Mouse (Mus musculus): ENCODE measurements around the gene H3f3a.

Gene H3f3a

GRCm38 (mm10) chr1:180830588-180831346 is 17.0 kb upstream of the H3f3a start:
- CTCF ChIA-PET: interaction anchor here in 3 of 4 experiments (0.5 to 1.3 kb wide), 5 partner anchors 13 to 1294 kb away, joined by 3 read pairs; no protein-coding TSS in a partner anchor

DNA sequence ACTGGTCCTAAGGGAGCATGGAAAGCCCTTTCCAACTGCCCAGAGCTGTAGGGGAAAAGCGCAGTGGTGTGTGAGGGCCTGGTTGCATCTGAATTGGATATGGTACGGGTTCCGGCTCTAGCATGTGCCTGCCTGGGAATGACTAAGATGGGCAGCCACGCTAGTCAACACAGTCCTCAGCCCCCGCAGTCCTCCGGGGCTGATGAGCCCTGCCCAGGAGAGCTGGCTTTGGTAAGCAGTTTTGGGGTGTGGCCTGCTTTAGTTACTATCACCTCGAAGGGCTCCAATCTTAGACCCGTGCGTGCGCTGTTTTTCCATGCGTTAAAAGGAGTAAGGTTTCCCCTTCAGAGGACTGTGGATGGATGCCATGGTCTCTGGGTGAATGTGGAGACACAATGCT is 16.4 kb upstream of the H3f3a start:
- CTCF ChIA-PET: interaction anchor here in 3 of 4 experiments (0.5 to 1.3 kb wide), 7 partner anchors 13 to 1295 kb away, joined by 3 to 4 read pairs (median 3); no protein-coding TSS in a partner anchor
- POLR2A ChIA-PET: interaction anchor here (0.6 to 13.1 kb wide), 36 partner anchors 9 to 150 kb away, joined by 3 to 162 read pairs (median 4); partner anchors contain the start of genes H3f3a (in 4 of the 4), Sde2 (in 3 of the 4) and Pycr2 (in 1 of the 4)

More at GRCm38 (mm10) chr1:180830588-180831346, 17.0 kb upstream of the H3f3a start:
- POLR2A ChIA-PET: interaction anchor here (0.6 to 13.1 kb wide), 37 partner anchors 9 to 811 kb away, joined by 3 to 162 read pairs (median 5); partner anchors contain the start of genes H3f3a (in 4 of the 4), Sde2 (in 3 of the 4) and Pycr2 (in 1 of the 4)

DNA sequence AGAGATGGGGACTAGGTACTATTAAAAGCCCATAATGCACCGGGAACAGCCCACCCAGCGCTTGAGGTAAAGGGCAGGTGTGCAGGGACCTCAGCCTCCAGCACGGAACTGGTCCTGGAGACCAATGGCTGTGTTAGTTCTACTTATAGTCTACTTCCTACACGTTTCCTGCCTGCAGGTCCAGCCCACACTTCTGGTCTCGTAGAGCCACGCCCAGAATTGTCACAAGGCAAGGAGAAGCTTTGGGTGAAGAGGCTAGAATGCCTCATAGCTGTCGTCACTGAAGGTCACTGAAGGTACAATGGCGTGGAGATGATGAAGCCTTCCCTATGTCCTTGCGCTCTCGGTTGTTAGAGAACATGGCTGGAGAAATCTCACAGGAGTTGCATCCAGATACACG is 16.0 kb upstream of the H3f3a start:
- CTCF ChIA-PET: interaction anchor here in 1 of 4 experiments (0.6 to 1.3 kb wide), 3 partner anchors 12 to 56 kb away, joined by 3 to 4 read pairs (median 3); no protein-coding TSS in a partner anchor
- POLR2A ChIA-PET: interaction anchor here (0.6 to 13.1 kb wide), 32 partner anchors 9 to 150 kb away, joined by 3 to 162 read pairs (median 6); partner anchors contain the start of genes H3f3a (in 4 of the 4), Sde2 (in 3 of the 4) and Pycr2 (in 1 of the 4)

GRCm38 (mm10) chr1:180826634-180827033 is 12.9 kb upstream of the H3f3a start:
- ChIA-PET CTCF (interaction anchor here in 3 of 4 experiments (0.6 to 1.1 kb wide), 3 partner anchors 8 to 37 kb away, joined by 4 to 14 read pairs (median 6); no protein-coding TSS in a partner anchor), POLR2A (interaction anchor here in 3 of 4 experiments (0.9 to 6.6 kb wide), 12 partner anchors 9 to 62 kb away, joined by 3 to 72 read pairs (median 4); partner anchors contain the start of genes H3f3a (in 2 of the 3) and Sde2 (in 2 of the 3))

DNA sequence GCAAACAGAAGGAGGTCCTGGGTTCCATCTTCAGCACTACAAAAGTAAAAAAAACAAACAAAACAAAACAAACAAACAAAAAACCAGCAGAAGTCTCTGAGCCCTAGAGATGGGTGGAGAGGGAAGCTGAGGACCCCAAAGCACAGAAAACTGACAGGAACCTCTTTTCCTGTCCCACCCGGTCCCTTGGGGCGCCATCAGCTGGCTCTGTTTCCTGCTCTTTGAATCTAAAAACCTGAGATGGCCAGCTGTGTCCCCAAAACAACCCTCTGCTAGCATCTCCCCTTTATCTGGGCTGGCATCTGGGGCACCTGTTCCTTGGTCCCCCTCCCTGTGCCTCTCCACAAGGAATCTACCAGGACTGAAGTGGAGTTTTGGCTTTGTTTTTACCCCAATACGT is 11.0 kb upstream of the H3f3a start:
- ChIA-PET CTCF (no interaction called here), POLR2A (interaction anchor here in 3 of 4 experiments (0.6 to 5.0 kb wide), 3 partner anchors 12 to 26 kb away, joined by 4 to 54 read pairs (median 6); partner anchors contain the start of genes H3f3a (in 1 of the 3) and Sde2 (in 1 of the 3))

DNA sequence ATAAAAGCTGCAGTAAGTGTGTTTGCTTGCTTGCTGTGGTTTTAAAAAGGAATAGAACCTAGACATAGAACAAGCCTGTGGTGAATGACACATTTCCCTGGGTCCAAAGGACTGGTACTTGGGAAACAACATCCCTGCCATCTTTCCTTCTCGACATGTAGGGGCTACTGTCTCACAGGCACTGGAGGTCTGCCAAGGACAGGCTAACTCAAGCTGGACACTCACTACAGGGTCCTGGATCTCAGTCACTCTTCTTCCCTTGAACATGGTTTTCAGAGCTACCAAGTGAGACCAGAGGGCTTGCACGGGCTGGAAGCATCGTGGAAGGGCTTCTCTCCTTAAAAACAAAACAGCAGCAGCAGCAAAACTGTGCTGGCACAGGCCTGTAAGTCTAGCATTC is 10.0 kb upstream of the H3f3a start:
- ChIA-PET CTCF (interaction anchor here in 1 of 4 experiments (0.6 kb wide), 2 partner anchors 40 to 532 kb away, joined by 3 to 9 read pairs; no protein-coding TSS in a partner anchor), POLR2A (interaction anchor here in 2 of 4 experiments (1.0 to 5.0 kb wide), 7 partner anchors 10 to 30 kb away, joined by 3 to 54 read pairs (median 4); partner anchors contain the start of genes H3f3a (in 2 of the 2) and Sde2 (in 2 of the 2))

GRCm38 (mm10) chr1:180822276-180822675 is 8.5 kb upstream of the H3f3a start:
- POLR2A ChIA-PET: interaction anchor here in 2 of 4 experiments (0.6 to 5.0 kb wide), 11 partner anchors 7 to 67 kb away, joined by 3 to 54 read pairs (median 4); partner anchors contain the start of genes H3f3a (in 2 of the 2) and Sde2 (in 2 of the 2)
- CTCF ChIA-PET: interaction anchor here in 1 of 4 experiments (0.7 kb wide), 1 partner anchor 59 kb away, joined by 3 read pairs; no protein-coding TSS in a partner anchor

GRCm38 (mm10) chr1:180821101-180821500 is 7.4 kb upstream of the H3f3a start:
- CTCF ChIA-PET: interaction anchor here in 2 of 4 experiments (0.5 to 1.1 kb wide), 2 partner anchors 27 to 80 kb away, joined by 3 to 4 read pairs; no protein-coding TSS in a partner anchor
- POLR2A ChIA-PET: interaction anchor here in 2 of 4 experiments (0.6 to 2.7 kb wide), 12 partner anchors 9 to 296 kb away, joined by 3 to 14 read pairs (median 4); partner anchors contain the start of gene Sde2 (in 2 of the 2)

DNA sequence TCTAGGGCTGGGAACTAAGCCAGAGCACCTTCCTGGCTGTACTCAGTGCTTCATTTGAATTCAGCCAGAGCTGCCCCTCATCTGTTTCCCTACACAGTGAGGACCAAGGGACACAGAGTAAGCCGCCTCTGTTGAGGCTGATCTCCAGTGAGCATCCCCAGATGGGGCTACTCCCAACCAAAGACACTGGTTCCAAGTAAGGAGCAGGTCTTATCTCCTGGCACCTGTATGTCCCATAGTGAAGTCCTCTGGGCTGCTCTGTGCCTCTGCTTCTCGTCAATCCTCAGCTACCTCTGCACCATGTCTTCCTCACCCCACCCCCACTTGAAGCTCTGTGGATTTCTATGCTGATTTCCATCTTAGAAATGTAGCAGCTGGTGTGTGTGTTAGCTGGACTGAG is 4.3 kb upstream of the H3f3a start:
- ChIA-PET CTCF (interaction anchor here in 2 of 4 experiments (0.9 to 1.4 kb wide), 3 partner anchors 12 to 222 kb away, joined by 3 to 5 read pairs (median 3); no protein-coding TSS in a partner anchor), POLR2A (interaction anchor here in 3 of 4 experiments (0.6 to 12.0 kb wide), 17 partner anchors 8 to 266 kb away, joined by 3 to 254 read pairs (median 6); partner anchors contain the start of gene Sde2 (in 3 of the 3))

- ChIA-PET POLR2A (interaction anchor here (0.5 to 12.0 kb wide), 35 partner anchors 8 to 533 kb away, joined by 3 to 254 read pairs (median 5); partner anchors contain the start of genes Sde2 (in 3 of the 4), Lefty1 (in 1 of the 4) and Parp1 (in 1 of the 4)), CTCF (interaction anchor here in 1 of 4 experiments (0.7 to 1.6 kb wide), 2 partner anchors 37 to 41 kb away, joined by 3 to 5 read pairs; no protein-coding TSS in a partner anchor)
Measured at GRCm38 (mm10) chr1:180815371-180816024, 1.8 kb upstream of the H3f3a start.

DNA sequence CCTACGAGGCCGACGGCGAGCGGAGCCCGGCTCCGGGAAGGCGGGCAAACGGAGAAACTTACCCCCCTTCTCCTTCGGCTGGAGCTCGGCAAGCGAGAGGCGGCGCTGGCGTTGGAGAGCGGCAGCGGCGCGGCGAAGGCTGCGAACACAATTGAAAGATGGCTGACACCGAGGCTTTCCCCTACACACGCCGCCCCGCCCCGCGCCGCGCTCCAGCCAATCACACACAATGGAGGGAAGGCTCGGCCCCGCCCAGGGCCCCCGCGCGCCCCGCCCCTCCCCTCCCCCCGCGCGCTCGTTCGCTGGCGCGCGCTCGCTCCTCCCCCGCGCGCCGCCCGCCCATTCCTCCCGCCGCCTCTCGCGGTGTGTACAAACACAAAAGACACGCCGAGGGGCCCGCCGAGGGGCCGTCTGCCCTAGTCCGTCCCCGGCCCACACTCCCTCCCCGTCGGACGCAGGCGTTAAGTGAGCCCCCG is 296 bp downstream of the H3f3a start:
- POLR2A ChIA-PET: interaction anchor here (0.6 to 12.0 kb wide), 67 partner anchors 9 to 1220 kb away, joined by 3 to 254 read pairs (median 7); partner anchors contain the start of genes Sde2 (in 3 of the 4), Lin9 (in 2 of the 4), Pycr2 (in 2 of the 4) and Lefty2 (in 1 of the 4)

GRCm38 (mm10) chr1:180812463-180813408 is 1.0 kb downstream of the H3f3a start:
- ChIA-PET CTCF (interaction anchor here in 2 of 4 experiments (0.7 to 1.6 kb wide), 3 partner anchors 21 to 89 kb away, joined by 3 to 4 read pairs (median 4); no protein-coding TSS in a partner anchor), POLR2A (interaction anchor here (0.6 to 12.0 kb wide), 68 partner anchors 8 to 1220 kb away, joined by 3 to 254 read pairs (median 8); partner anchors contain the start of genes Sde2 (in 3 of the 4), Lin9 (in 2 of the 4), Pycr2 (in 2 of the 4) and Lefty2 (in 1 of the 4))

More for the DNA sequence above, 296 bp downstream of the H3f3a start:
- CTCF ChIA-PET: interaction anchor here in 2 of 4 experiments (0.8 to 1.6 kb wide), 2 partner anchors 50 to 88 kb away, joined by 3 to 4 read pairs; no protein-coding TSS in a partner anchor

GRCm38 (mm10) chr1:180811596-180812462 is 1.9 kb downstream of the H3f3a start:
- CTCF ChIA-PET: interaction anchor here in 3 of 4 experiments (0.6 to 1.5 kb wide), 4 partner anchors 18 to 1191 kb away, joined by 4 to 6 read pairs (median 4); no protein-coding TSS in a partner anchor
- POLR2A ChIA-PET: interaction anchor here in 3 of 4 experiments (0.6 to 12.0 kb wide), 44 partner anchors 8 to 530 kb away, joined by 3 to 254 read pairs (median 6); partner anchors contain the start of genes Sde2 (in 3 of the 3), Lefty2 (in 1 of the 3) and Lin9 (in 1 of the 3)

GRCm38 (mm10) chr1:180810976-180811375 is 2.8 kb downstream of the H3f3a start:
- ChIA-PET POLR2A (interaction anchor here (0.6 to 12.0 kb wide), 43 partner anchors 9 to 1757 kb away, joined by 3 to 254 read pairs (median 7); partner anchors contain the start of genes Sde2 (in 3 of the 4) and Pycr2 (in 1 of the 4)), CTCF (interaction anchor here (0.6 to 1.9 kb wide), 14 partner anchors 10 to 1190 kb away, joined by 3 to 8 read pairs (median 4); no protein-coding TSS in a partner anchor)

All from embryonic stem cell, embryonic (primary cell).